Mouse (Mus musculus): ENCODE results near the gene Polg.

The Polg gene

DNA sequence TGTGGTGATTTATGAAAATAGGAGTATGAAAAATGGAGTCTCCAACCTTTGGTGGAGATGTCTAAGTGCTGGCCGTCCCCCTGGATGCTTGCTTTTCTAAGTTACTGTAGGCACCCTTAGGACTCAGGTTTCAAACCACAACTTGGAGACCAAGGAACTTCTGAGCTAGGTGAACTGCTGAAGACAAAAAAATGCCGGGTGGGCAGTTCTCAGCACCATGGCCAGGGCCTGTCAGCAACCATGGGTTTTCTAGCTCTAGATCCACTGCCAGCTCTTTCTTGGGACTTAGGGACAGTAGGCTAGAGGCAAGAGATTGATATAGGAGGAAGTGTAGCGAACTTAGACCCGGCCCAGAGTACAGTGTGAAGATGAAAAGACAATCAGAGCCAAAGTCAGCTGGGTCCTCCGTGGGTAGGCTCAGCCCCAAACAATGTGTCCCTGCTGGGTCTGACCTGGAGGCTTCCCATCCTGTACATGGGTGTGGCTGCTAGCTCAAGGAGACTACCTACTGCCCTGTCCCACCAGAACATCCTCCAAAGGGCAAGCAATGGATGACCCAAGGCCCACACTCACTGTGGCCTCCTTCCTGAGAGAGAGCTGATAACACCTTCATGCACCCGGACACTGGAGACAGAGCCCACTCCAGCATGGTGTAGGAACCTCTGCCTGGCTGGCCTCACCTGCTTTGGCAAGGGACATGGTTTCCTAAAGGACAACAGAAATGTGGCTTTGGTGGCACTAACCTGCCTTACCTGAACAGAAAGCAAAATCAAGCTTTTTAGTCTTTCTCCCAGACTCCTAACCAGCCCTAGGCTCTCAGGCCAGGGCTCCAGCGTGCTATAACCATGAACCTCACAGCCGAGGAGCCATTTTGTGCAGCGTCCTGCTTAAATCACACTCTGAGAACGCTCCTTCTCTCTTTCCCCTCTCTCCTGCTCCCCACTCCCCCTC, 36.3 kb upstream of the Polg start:
- DNase-seq, result no peak

GRCm38 (mm10) chr7:79501581-79502031, 35.4 kb upstream of the Polg start:
- no peak for DNase-seq

DNA sequence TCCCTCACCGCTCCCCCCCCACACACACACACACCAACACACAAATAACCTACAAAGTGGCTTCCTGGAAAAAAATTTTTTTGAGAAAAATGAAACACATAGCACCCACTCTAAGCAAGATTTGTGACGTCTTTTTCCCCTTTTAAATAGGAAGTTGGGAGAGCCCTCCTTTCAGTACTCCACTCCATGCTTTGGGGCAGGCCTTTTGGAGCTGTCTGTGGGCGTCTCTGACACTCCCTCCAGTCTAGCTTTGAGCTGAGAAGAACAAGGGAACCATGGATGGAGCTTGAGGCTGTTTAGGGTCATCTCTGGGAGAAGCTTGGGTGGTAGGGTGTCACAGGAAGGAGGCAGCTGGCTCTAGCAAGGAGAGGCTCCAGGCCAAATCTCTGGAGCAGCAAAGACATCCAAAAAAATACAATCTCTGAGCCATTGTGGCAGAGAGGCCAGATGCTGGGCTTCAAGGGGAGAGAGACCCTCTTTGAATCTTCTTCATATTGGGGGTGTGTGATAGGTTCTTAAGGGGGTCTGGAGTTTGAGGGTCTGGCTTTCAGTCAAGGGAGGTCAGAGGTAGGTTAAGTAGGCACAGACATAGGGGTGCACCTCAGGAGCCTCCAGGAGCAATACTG, 34.6 kb upstream of the Polg start:
- no peak for DNase-seq

DNA sequence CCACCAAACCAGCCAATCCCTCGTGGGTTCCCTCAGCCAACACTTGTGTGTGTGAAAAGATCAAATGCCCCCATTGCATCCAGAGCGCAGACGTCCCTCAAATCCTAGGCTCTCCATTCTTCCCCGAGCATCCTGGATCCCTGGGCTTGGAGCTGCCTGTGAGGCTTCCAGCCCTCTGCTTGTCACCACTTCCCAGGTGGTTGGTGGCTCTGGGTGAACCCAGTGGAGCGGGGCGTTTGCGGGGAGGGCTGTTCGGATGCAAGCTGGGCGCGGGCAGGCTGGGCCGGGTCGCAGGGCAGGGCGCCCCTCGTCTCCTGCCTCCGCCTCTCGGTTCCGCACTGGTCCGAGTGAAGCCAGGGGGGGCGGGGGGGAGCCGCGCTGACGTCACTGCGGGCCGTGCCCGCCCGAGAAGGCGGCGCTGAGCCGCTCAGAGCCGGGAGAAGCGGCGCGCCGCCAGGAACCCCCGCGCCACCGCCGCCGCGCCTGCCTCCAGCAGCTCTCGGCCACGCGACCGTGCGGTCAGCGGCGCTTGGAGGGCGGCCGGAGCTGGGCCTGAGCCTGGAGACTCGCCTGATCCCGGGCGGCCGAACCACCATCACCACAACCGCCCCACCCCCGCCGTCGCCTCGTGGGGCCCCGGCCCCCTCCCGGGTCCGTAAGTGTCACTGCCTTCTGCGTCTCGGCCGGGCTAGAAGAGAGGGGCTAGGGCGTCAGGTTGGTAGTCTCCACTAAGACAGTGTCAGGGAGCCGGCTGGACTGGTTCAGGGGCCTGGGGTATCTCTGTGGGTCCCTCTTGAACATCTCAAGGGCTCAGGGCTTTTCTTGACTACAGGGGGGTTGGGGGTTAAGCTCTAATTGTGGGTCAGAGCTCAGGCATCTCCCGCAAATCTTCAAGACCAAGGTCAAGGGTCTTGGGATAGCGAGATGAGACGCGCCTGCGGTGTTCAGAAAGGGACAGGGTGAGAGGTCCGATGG, 33.7 kb upstream of the Polg start:
- DNase-seq, result no peak

GRCm38 (mm10) chr7:79498965-79499595, 32.9 kb upstream of the Polg start:
- DNase-seq, result peak; percentile 80

DNA sequence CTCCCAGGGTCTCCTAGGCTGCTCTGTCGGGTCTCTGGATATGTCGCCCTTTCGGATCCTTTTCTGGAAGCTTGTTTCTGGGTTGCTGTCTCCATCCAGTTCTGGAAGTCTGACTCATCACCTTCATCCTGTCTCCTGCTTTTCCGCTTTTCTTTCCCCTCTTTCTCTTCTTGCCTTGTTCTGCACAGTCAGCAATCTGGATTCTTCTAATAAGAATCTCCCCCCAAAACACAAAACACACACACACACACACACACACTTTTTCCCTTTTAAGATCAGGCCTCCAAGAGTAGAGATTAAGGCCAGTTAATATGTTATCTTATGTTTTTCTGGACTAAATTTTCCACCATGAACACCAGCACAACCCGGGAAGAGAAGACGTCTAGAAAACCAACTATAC, 32.2 kb upstream of the Polg start:
- DNase-seq, result no peak

DNA sequence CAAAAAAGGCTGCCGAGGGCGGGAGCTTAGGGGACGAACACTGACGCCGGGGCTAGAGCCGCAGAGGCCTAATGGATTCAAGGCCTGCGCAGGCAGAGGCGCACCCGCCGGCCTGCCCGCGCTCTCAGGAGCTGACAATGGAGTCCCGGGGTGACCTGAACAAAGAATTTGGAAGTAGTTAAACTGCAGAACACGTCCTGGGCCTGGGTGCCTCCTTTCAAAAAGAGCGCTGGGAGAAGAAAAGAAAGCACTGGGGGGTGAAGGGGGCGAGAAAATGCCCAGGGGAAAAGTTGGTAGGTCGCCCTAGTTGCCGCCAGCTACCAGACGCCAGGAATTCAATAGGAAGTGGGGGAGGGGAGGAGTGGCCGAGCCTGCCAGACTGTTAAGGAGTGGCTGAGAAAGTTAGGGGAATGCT, 31.5 kb upstream of the Polg start:
- no peak for DNase-seq

DNA sequence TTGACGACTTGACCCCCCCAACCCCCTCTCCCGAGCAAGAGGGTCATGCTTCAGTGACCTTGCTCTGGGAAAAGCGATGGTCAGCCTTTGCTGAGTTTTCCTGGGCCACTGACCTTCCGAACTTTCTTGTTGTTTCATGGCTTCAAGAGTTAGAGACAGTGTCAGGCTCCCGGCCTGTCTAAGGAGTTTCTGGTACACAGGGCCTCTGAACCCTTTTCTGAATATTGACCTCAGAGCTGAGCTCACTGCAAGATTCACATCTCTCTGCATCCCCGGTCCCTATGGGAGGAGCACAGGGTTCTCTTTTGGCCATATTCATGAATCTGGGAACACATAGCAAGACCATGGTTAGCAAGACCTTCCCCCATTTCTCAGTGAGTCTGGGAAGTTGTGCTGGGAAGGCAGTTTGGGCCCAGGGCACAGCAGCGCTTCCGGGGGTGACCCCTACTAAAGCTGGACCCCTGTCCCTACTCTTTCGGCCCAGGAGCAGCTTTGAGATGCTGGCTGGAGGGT, 30.7 kb upstream of the Polg start:
- DNase-seq, result no peak

- peak; percentile 93 for DNase-seq
These were observed 30.0 kb upstream of the Polg start for GRCm38 (mm10) chr7:79495988-79496815.

DNA sequence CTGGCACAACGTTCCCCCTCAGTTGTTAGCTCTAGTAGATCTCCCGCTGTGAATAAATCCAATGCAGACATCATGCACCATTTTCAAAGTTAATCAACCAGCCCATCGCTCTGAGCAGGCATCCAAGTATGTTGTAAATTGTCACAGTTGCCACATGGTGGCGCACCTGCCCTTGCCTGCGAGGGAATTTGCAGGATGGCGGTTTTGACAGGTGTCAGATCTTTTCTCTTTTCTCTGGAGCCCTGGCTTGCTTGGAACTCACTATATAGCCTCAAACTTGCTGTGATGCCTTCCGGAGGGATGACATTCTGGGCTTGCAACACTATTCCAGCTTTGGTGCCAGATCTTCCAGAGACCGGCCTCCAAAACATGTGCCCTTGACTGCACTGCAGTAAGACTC, 27.8 kb upstream of the Polg start:
- DNase-seq, result peak; percentile 72

DNA sequence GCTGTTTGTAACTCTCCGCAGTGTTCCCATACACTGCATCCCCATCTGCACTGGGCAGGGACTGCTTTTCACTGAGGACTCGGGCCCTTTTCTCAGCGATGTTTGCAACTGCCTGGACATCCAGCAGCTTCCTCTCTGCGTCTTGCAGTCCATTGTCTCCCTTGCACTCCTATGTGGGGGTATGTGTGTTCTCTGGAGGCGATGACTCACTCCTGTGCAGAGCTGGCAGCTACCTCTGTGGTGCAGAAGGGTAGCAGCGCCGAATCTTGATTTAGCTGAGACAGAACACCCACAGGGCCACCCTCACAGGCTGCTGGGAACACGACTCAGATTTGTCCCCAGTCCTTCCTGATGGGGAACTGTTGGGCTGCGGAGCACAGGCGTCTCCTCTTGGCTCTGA, 20.4 kb upstream of the Polg start:
- no peak for DNase-seq

DNA sequence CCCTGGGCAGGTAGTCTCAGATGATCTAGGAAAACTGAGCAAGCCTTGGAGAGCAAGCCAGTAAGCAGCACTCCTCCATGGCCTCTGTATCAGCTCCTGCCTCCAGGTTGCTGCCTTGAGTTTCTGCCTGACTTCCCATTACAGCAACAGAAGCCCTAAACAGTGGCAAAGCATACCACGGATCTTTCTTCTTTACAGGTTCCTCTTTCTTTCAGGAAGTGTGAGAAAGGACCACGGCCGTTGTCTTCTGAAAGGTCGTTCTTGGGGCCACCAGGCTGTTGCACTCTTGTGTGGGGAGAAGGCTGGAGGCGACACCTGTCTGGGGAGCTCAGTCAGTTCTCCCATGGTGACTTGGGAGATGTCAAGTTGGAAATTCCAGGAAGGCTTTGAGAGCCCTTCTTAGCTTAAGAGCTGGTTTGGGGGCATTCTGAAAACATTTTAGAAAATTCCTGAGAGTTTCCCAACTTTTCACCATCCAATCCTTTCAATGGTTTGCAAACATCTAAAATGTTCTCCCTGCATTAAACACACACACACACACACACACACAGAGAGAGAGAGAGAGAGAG, 8.8 kb upstream of the Polg start:
- no peak for DNase-seq

- DNase-seq, result no peak
These were observed 7.5 kb upstream of the Polg start for GRCm38 (mm10) chr7:79473496-79474194.

GRCm38 (mm10) chr7:79472792-79473191, 6.6 kb upstream of the Polg start:
- DNase-seq, result no peak

DNA sequence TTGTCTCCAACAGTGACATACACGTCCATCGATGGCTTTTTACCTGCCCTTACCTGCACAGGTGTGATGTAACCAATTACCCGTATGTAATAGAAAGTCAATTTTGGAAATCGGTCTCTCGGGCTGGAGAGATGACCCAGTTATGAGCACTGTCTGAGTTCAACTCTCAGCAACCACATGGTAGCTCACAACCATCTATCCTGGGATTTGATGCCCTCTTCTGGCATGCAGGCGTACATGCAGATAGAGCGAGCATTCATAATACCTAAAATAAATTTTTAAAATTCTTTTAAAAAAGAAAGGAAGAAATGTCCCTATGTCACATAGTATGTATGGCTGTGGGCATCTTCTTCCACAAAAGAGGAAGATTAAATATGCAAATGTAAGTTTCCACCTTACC, 5.3 kb upstream of the Polg start:
- DNase-seq, result no peak

DNA sequence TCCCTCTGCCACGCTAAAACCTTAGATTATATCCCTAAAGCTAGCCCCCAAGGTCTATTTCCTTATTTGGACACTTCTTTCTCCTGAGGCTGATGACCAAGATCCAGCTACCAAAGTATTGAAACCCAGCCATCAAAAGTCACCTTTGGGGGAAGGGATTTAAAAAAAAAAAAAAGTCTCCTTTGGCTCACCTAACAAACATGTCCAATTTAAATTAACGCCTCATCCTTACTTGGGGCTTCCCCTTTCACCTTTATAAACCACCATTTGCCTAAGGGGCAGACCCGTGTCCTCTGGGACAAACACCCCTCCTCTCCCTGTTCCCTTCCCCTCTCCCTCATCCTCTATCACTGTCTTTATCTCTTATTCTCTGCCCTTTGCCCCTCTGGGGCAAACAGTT, 4.6 kb upstream of the Polg start:
- no peak for DNase-seq

GRCm38 (mm10) chr7:79469766-79470165, 3.6 kb upstream of the Polg start:
- no peak for DNase-seq

DNA sequence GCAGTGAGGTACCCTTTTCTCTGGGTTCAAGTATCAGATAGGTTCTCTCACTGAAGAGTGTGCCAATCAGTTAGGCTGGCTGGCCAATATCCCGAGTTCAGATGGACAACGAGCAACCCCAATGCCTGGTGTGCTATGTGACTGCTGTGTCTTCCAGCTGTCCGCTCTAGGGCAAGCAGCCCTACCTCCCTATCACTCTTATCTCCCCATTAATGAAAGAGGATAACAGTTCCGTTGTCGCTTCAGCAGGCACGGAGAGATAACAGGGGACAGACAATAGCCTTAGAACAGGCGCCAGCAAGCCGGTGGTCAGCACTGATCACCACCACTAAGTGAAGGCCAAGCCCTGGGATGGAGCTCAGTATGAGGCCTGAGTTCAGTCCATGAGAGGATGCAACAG, 2.8 kb upstream of the Polg start:
- DNase-seq, result no peak

DNA sequence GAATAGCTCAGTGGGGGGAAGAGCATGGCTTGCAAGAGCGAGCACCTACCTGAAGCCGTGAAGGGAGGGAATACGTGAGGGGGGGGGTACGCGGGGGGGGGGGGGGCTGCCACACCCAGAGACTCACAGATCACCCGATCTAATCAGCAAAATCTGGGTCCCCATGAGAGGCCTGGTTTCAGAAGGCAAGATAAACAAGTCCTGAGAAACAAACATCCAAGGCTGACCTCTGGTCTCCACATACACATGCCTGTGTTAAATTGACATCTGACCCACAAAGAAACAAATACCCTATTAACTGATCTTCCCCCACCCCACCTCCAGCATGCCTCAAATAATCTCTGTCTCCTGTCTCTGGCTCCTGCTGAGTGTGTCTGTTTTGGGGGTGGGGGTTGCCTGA, 1.8 kb upstream of the Polg start:
- no peak for DNase-seq

DNA sequence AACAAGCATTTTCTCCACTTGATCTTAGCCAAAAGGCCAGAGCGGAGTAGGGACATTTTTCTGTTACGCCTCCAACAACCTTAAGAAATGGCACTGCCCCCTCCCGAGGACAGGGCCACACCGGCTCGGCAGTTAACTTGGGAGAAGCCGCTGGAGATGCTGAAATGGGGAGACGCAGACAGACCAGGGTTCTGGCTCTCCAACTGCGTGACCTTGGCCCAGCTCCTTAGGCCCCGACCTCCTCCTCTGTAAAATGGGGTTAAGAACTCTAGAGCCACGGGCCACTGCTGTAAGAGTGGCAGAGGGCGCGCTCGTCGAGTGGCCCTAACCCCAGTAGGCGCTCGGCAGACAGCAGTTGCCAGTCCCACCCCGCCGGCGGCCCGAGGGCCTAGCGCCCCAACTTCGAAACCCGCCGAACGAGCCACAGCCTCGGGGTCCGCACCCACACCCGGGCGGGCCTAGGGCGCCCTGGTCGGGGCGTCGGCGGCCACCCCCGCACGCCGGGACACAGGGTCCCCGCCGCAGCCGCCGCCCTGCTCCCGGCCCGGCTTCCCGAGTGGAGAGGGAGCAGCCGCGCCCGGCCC, 609 bp downstream of the Polg start:
- no peak for DNase-seq
